Comparison of ENCODE assay signal across 8 mouse cellular contexts in the genomic region with DNA sequence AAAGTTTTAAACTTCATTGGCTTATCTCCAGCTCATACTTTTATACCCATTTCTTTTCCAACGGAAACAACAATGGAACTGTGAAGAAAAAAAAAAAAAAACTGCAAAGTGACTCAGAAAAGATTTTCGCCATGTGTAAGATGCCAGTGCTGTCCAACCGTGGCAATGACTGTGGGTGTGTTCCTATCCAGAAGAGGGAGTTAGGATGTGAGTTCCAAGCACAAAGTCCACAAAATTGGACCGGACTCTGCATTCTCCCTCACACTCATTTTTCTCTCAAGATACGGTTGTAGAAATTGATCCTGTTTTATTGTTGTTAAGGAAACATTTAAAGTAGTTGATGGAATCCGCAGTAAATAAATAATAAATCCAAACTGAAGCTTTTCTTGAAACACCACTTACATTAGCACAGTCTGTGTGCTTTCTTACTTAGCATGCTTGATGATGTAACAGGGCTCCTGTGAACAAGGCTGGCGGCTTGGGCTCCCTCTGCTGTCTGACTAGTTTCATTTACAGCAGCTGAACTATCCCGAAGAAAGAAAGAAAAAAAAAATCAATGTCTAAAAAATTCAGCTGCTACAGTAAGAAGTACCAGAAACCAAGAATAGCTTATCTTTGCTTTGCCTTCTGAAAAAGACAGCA. TPM values are rescaled to one million over a fixed set of nuclear protein-coding genes. Genes with fewer than 3 reads are reported as not detected.
DNase-seq lines count a peak whose midpoint lies in the region; ATAC-seq and TF ChIP-seq lines count a peak whose summit lies in the region.

No protein-coding gene starts in this region.

- no peak for DNase-seq in cerebellum, adult 9-10 months
- DNase-seq in 416B (ENCODE audit: low read depth): peak; percentile 68
- peak; percentile 61 for DNase-seq in embryo, embryonic 10.5 days (ENCODE audit: low spot score)
- DNase-seq in left cerebral cortex, adult 2 months (ENCODE audit: extremely low spot score in 1 of 2, low spot score in 2 of 2): peak; percentile 51 to 62
- no peak for DNase-seq in T-cell, adult 2 months (ENCODE audit: low spot score)

- no peaks in the 10 kb centered on the region for H3K27me3 ChIP-seq in hindbrain, embryonic 16.5 days (replicated peaks; ENCODE audit: control insufficient read depth, insufficient read depth, low read length)
- H3K27me3 ChIP-seq in neural tube, embryonic 12.5 days (replicated peaks): no peaks in the 10 kb centered on the region

- no peaks in the 10 kb centered on the region for H3K36me3 ChIP-seq in hindbrain, embryonic 16.5 days (ENCODE audit: control insufficient read depth, insufficient read depth, low read length)
- H3K36me3 ChIP-seq in neural tube, embryonic 12.5 days: no peaks in the 10 kb centered on the region

- 51% methylated on average over 8 of the region's 8 CpGs for WGBS in hindbrain, embryonic 16.5 days
- WGBS in neural tube, embryonic 12.5 days: 54% methylated on average over 8 of the region's 8 CpGs

- H3K9ac ChIP-seq in hindbrain, embryonic 16.5 days (ENCODE audit: low read depth, low read length): no peak overlapping the region
- H3K9ac ChIP-seq in neural tube, embryonic 12.5 days: no peak overlapping the region

- H3K4me3 ChIP-seq in hindbrain, embryonic 16.5 days (ENCODE audit: low read length): no peak overlapping the region
- H3K4me3 ChIP-seq in left cerebral cortex, adult 2 months: no peak overlapping the region
- H3K4me3 ChIP-seq in neural tube, embryonic 12.5 days: no peak overlapping the region

- H3K9me3 ChIP-seq in hindbrain, embryonic 16.5 days (ENCODE audit: control insufficient read depth, low read length): no peaks in the 10 kb centered on the region
- no peaks in the 10 kb centered on the region for H3K9me3 ChIP-seq in neural tube, embryonic 12.5 days

- no peak overlapping the region for H3K27ac ChIP-seq in hindbrain, embryonic 16.5 days (ENCODE audit: low read depth, low read length)
- H3K27ac ChIP-seq in left cerebral cortex, adult 2 months: no peak overlapping the region
- no peak overlapping the region for H3K27ac ChIP-seq in neural tube, embryonic 12.5 days

- H3K4me2 ChIP-seq in hindbrain, embryonic 16.5 days (ENCODE audit: low read length): no peak overlapping the region
- no peak overlapping the region for H3K4me2 ChIP-seq in neural tube, embryonic 12.5 days (replicated peaks)

- peak; percentile 67 for TF ChIP-seq CTCF in left cerebral cortex, adult 2 months (IDR thresholded peaks at IDR 0.05)

- no peaks in the 10 kb centered on the region for H3K4me1 ChIP-seq in hindbrain, embryonic 16.5 days (ENCODE audit: control insufficient read depth, insufficient read depth, low read depth, low read length)
- no peaks in the 10 kb centered on the region for H3K4me1 ChIP-seq in neural tube, embryonic 12.5 days

- ATAC-seq in cerebellum, adult (ENCODE audit: insufficient number of reproducible peaks, low FRiP score, low TSS enrichment): peak; percentile 84
- peak; percentile 88 for ATAC-seq in hindbrain, embryonic 16.5 days
- ATAC-seq in neural tube, embryonic 12.5 days (ENCODE audit: low FRiP score, low read depth): peak; percentile 66; the same call in 1 of the 2 replicates

- intact Hi-C loops in left cerebral cortex, adult 2 months (cut with DNase I): loop anchor here (5.0 to 10.0 kb wide), 3 partner anchors 451 to 1273 kb away; no protein-coding TSS in a partner anchor

RNA-seq across cellular contexts. Expression of a gene that starts 25.1 kb away (rescaled TPM):
- 25.0 and 28.6 TPM in 2 replicates for polyA plus RNA-seq in hindbrain, embryonic 16.5 days (2015; fragmentation: Nextera tagmentation; extraction: Ambion mirVana)
- 10 to 100 TPM; 77.3 to 81.7 TPM for total RNA-seq in left cerebral cortex, adult 2 months (2021)
- 9.3 and 10.6 TPM in 2 replicates for polyA plus RNA-seq in neural tube, embryonic 12.5 days (2016; fragmentation: Nextera tagmentation; extraction: Ambion mirVana)

Comparison
In these comparisons a context has a peak if more than half of its experiments do, and no peak if none do; other contexts are left out.
1. DNase-seq: peak in 416B (single experiment), embryo, embryonic 10.5 days (single experiment) and left cerebral cortex, adult 2 months (2 of 2); none in cerebellum, adult 9-10 months (single experiment) and T-cell, adult 2 months (single experiment).
2. Peak in every context shown above with its lines, with median percentiles within 50 percentile points of each other: ATAC-seq.